Mouse (Mus musculus) 3T3-L1 (cell line): ENCODE measurements around the gene Cd300ld5.
"Not testable (repeated sequence)": the region's sequence is repeated elsewhere in the genome, so short reads cannot be mapped to it uniquely, and the experiment has no call there.

Experiments used
- DNase-seq: peaks from one replicate; pipeline ENCODE4 v3.0.0-alpha.2; 2015; ENCODE audit warnings: low read depth, low spot score

Cd300ld5 gene

GRCm38 (mm10) chr11:115048259-115048658 is 10.7 kb upstream of the Cd300ld5 start, which contains the start of gene Cd300ld3:
Gene Cd300ld3 (minus strand): TSS chr11:115048409.
- no peak for DNase-seq

- DNase-seq: not testable (repeated sequence)
Observed at GRCm38 (mm10) chr11:115026912-115027311, 10.7 kb downstream of the Cd300ld5 start, which contains the start of gene Cd300ld4. Gene Cd300ld4 (minus strand): TSS chr11:115027012.

GRCm38 (mm10) chr11:115016093-115016492 is 21.5 kb downstream of the Cd300ld5 start, which contains the start of gene Cd300ld2:
Gene Cd300ld2 (minus strand): TSS chr11:115016193.
- not testable (repeated sequence) for DNase-seq

GRCm38 (mm10) chr11:115004070-115004469 is 33.5 kb downstream of the Cd300ld5 start:
- no peak for DNase-seq

GRCm38 (mm10) chr11:115001474-115002040 is 36.0 kb downstream of the Cd300ld5 start, which contains the start of gene Cd300c2:
Gene Cd300c2 (minus strand): TSS chr11:115001880.
- DNase-seq: no peak

GRCm38 (mm10) chr11:114989793-114990192 is 47.8 kb downstream of the Cd300ld5 start, which contains the start of gene Cd300ld:
Gene Cd300ld (minus strand): TSS chr11:114989922.
- no peak for DNase-seq

- DNase-seq: peak; percentile 99
Observed at GRCm38 (mm10) chr11:114981866-114982265, 55.7 kb downstream of the Cd300ld5 start.
